Mouse (Mus musculus): ENCODE data around the gene Tec. TPM values are rescaled to one million over a fixed set of nuclear protein-coding genes. Genes with fewer than 3 reads are reported as not detected.

Gene Tec
- total RNA-seq, 2 experiments from 2014 or later: 4.8 to 16.3 TPM

Other genes with a start within 250 kb of the Tec start
- gene Cnga1, start 224.2 kb downstream of the Tec start, total RNA-seq (2014; fragmentation: Nextera tagmentation): not detected in 2 replicates
- 0.23 TPM in 1 of 2 replicates, not detected in the other for gene Cnga1, start 224.2 kb downstream of the Tec start, total RNA-seq (2017)
- 2.7 TPM in 1 of 2 replicates, not detected in the other for gene Nipal1, start 220.7 kb downstream of the Tec start, total RNA-seq (2014; fragmentation: Nextera tagmentation)
- 0.08 and 0.47 TPM in 2 replicates for gene Nipal1, start 220.7 kb downstream of the Tec start, total RNA-seq (2017)
- gene Txk, start 115.7 kb downstream of the Tec start, total RNA-seq (2014; fragmentation: Nextera tagmentation): 0.96 and 7.8 TPM in 2 replicates
- gene Txk, start 115.7 kb downstream of the Tec start, total RNA-seq (2017): 0.15 and 1.2 TPM in 2 replicates
- gene Slain2, start 45.8 kb upstream of the Tec start, total RNA-seq (2014; fragmentation: Nextera tagmentation): 19.2 and 19.6 TPM in 2 replicates
- 28.2 and 34.4 TPM in 2 replicates for gene Slain2, start 45.8 kb upstream of the Tec start, total RNA-seq (2017)
- gene Gm10135, start 106.2 kb upstream of the Tec start, total RNA-seq (2014; fragmentation: Nextera tagmentation): not detected in 2 replicates
- 3.9 TPM in 1 of 2 replicates, not detected in the other for gene Gm10135, start 106.2 kb upstream of the Tec start, total RNA-seq (2017)
- not detected in 2 replicates for gene Slc10a4, start 138.4 kb upstream of the Tec start, total RNA-seq (2014; fragmentation: Nextera tagmentation)
- not detected in 2 replicates for gene Slc10a4, start 138.4 kb upstream of the Tec start, total RNA-seq (2017)